Mouse (Mus musculus) heart, postnatal 14 days (tissue): ENCODE data around the gene Prss54. TPM values are rescaled to one million over a fixed set of nuclear protein-coding genes. Genes with fewer than 3 reads are reported as not detected.
"Not testable (repeated sequence)": the region's sequence is repeated elsewhere in the genome, so short reads cannot be mapped to it uniquely, and the experiment has no call there.

Source experiments
- DNase-seq, 2 experiments: peaks; one replicate each; pipeline ENCODE4 v3.0.0; 2021 to 2022
- intact Hi-C: fragments of 180-260 bp; cut with DNase I; formaldehyde crosslinking; loops from one replicate; pipeline ENCODE4 v1.15.1; 2025
- long read RNA-seq, 2 experiments: library from polyadenylated mRNA; stranded (forward); transcript quantifications; one replicate each; pipeline ENCODE4 v2.0.0; 2021
- total RNA-seq, 2 experiments: library from RNA; stranded (reverse); gene quantifications; 2 replicates each; pipeline ENCODE4 v1.2.3; 2021

The Prss54 gene
- total RNA-seq: not detected
- long read RNA-seq, experiment 1: 0 reads
- long read RNA-seq, experiment 2: 0 reads

DNA sequence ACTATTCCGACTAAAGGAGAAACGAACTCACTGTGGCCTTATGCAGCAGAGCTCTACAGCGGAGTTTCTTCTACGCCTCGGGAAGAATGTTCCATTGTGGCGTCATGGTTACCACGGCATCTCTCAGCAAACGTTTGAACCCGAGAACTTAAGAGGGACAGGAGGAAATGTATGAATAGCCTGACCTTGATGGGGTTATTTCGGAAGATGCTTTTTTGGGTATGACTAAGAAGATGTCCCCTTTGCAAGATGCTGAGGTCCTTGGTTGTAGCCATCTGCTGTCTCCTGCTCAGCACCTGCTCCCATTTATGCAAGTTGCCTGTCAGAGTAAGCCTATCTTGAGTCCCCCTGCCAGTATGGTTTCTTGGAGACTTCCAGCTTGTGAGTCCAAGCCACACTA lies at the start of gene Prss54:
Gene Prss54 (minus strand): TSS at position 101 of the 400 bp plus-strand sequence.
- intact Hi-C loops: no loop called here
- no peak for DNase-seq

DNA sequence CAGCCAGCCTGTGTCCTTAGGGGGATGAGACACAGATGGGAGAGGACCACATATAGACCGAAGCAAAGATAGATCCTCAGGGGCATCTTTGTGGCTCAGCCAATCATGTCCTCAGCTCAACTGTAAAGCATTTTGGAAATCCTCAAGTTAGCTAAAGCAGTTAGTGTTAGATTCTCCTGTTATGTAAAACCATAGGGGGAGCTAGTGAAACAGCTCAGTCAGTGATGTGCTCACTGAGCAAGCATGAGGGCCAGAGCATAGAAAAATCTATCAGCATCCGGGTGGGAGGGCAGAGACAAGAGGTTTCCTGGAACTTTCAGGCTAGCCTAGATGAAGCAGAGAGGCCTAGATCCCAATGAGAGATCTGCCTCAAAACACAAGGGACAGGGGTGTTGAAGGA lies 48.7 kb upstream of the Prss54 start:
- intact Hi-C loops: no loop called here
- no peak for DNase-seq

DNA sequence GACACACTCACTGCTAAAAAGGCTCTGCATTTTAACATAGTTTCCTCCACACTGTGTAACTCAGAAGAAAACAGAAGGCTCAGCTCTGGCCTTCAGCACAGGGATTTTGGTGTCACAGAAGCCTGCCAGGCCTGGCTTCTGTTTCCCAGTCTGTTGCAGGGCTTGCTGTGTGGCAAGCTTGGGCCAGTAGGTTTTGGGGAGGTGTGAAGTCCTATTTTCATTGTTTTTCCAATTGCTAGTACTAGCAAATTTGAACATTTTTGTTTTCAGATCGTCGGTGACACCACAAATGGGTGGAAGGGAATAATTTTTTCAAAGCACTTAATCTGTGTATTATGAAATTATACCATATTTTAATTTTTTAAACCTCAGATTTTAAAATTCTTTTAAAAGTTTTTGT lies 43.9 kb upstream of the Prss54 start:
- intact Hi-C loops: no loop called here

DNA sequence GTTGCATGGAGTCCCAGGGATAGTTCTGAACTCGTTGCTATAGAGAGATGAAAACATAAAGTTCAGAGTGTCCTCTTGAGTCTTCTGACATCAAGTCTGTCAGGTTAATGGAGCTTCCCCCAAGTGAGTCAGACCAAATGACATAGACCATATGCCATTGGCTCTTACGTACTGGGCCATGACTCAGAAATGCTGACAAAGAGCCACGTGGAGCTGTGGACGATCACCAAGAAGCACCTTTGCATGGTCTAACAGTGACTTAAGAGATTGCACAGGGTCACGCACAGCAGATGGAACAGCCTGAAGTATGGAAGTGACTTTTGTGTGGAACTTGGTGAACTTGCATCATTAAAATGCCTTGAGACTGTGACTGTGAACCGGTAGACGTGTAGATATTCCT lies 40.2 kb upstream of the Prss54 start:
- DNase-seq: no peak
- intact Hi-C loops: no loop called here

More for the DNA sequence above, 43.9 kb upstream of the Prss54 start:
- DNase-seq: no peak

DNA sequence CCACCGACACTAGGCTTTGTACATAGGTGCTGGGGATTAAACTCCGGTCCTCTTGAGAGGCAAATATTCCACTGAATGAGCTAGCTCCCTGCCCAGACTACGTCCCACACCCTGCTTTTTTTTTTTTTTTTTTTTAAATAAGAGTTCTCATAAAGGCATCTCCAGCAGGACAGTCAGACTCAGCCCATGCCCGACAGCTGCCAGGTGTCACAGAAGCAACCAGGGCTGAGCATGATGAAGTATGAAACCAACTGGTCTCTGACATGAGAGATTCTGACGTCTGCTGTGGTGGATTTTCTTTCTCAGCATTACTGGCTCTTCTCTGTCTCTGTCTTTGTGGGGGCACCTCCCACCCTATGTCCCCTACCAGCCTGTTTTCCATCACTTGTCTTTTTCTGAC lies 35.6 kb upstream of the Prss54 start:
- intact Hi-C loops: no loop called here
- DNase-seq: no peak

DNA sequence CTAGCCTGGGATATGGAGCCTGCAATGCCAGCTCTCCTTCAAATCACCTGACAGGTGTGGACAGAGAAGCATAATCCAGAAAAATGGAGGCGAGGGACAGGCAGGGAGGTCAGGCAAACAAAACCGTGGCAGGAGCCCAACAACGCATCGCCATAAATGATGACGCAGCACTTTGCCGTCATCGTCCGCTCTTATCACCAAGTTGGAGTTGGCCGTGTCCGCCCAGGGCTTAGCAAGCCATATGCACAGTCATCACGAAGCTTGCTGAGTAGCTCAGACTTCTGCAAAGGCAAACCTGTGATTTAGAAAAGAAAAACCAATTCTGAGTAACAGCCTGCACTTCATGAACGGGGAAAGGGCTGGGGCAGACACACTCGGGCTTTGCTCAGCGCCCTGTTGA lies 34.6 kb upstream of the Prss54 start:
- peak in 1 of 2 experiments; percentile 26 for DNase-seq
- intact Hi-C loops: no loop called here

DNA sequence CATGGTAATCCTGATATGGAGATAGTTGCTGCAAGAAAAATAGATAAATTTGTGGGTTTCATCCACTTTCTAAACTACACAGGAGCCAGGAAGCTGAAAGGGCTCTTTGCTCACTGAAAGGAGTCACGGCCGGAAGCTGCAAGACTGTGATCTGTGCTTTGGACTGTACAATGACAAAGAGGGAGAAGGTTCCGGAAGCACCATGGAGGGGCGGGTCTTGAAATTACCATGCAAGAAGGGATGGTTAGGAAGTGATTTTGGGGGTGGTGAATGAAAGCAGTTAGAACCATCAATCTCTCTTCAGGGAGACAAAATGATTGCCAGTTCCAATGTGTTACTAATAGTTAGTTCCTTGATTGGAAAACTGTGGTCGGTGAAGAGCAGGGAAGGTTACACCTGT lies 33.3 kb upstream of the Prss54 start:
- DNase-seq: no peak
- intact Hi-C loops: no loop called here

DNA sequence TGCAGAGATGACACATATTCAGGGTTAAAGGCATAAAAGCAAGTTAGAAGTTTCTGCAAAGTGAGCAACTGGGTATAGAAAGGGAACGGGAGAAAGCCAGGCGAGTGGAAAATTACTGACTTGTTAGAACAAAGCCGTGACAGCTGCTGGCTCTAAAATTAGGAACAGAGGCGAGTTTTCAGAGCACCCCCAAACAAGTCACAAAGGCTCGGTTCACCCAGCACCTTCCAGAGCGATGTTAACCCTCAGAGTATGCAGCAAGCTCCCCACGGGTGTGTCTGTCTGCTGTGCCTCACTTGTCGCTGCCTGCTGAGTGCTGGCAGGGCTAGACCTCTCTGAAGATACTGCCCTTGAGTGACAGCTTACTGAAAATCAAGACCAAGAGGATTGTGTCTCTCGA lies 31.1 kb upstream of the Prss54 start:
- DNase-seq: no peak
- intact Hi-C loops: no loop called here

DNA sequence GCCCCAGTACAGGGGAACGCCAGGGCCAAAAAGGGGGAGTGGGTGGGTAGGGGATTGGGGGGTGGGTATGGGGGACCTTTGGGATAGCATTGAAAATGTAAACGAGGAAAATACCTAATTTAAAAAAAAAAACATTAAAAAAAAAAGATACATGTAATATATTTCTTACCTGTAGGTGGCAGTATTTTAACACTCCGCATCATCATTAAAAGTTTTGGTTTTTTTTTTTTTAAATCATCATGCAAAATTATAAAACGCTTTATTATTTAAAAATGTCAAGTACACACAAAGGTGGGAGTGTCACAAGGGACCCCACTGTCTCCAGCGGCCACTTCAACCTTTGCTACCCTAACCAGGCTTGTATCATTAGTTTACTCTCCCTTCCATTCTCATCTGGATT lies 30.4 kb upstream of the Prss54 start:
- DNase-seq, intact Hi-C loops: not testable (repeated sequence)

DNA sequence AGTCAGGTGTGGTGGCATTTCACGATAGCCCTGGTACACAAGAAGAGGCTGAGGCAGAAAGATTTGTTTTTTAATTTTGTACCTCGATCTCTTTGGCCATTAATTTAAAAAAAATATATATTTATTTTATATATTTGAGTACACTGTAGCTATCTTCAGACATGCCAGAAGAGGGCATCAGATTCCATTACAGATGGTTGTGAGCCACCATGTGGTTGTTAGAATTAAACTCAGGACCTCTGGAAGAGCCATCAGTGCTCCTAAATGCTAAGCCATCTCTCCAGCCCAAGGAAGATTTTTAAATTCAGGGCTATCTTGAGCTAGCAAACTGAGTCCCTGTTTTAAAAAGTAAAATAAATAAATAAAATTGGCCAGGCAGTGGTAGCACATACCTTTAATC lies 26.0 kb upstream of the Prss54 start:
- no peak for DNase-seq

DNA sequence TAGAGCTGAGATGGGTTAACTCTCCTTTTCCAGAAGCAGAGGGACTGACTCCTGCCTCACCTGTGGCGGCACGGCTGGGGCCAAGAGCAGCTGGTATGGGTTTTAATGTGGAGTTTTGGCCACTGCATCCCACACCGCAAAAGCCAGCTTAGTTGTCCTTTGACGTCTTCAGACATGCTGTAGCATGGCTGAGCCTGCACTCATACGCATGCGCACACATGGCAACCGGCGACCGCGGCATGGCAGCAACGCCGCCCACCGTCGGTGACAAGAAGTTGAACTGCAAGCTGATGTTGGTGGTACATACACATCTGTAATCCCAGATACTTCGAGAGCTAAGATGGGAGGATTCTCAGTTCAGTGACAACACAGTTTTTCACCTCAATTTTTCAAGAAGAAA lies 25.2 kb upstream of the Prss54 start:
- intact Hi-C loops: loop anchor here (2.0 to 5.0 kb wide), 3 partner anchors 229 to 316 kb away; no protein-coding TSS in a partner anchor
- DNase-seq: no peak

More for the DNA sequence above, 26.0 kb upstream of the Prss54 start:
- intact Hi-C loops: loop anchor here (5.0 kb wide), 2 partner anchors 255 to 315 kb away; no protein-coding TSS in a partner anchor

DNA sequence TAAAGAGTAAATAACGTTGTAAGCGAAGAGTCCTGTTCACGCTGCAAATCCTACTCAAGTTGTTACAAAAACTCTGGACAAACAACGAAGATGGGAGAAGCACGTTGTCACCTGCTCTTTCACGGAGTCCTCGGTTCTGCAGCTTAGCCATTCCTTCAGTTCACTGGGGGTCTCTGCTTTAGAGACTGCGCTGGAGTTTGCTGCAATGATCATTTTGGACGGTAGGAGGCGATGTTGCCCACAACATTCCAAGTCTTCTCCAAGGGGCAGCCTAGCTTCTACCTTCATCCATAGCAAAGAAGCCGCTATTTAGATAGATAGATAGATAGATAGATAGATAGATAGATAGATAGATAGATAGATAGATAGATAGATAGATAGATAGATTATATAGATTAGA lies 23.7 kb upstream of the Prss54 start:
- intact Hi-C loops: loop anchor here (2.0 to 5.0 kb wide), 3 partner anchors 231 to 317 kb away; no protein-coding TSS in a partner anchor
- DNase-seq: peak; percentile 43 to 74

DNA sequence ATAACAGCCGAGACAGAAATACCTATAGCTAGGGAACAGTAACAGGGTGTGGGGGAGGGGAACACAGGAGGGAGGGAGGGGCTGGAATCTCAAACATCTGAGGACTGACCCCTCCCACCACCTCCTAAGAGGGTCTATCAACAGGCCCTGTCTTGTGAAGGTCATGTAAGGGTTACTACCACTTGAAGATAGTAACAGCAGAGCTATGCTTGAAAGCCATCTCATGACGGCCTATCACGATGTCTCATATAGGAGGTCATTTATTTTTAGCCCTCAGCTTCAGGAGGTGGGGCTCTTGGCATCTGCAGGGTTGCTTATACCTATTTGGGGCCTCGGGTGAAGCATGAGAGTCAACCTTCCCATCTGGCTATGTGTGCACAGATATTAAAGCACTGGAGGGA lies 20.7 kb upstream of the Prss54 start:
- peak in 1 of 2 experiments; percentile 41 for DNase-seq
- intact Hi-C loops: no loop called here

DNA sequence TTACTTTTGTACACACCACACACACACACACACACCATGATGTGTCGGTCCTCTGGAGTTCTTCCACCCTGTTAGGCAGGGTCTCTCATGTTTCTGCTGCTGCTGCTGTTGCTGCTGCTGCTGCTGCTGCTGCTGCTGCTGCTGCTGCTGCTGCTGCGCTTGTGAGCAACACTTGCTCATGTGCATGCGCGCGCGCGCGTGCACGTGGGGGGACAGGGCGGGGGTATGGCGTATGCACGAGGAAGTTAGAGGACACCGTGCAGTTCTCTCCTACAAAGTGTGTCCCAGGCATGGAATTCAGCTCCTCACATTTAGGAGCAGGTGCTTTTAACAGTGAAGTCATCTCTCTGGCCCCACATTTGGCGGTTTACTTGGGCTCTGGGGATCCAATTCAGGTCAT lies 19.0 kb upstream of the Prss54 start:
- intact Hi-C loops: no loop called here
- DNase-seq: no peak

DNA sequence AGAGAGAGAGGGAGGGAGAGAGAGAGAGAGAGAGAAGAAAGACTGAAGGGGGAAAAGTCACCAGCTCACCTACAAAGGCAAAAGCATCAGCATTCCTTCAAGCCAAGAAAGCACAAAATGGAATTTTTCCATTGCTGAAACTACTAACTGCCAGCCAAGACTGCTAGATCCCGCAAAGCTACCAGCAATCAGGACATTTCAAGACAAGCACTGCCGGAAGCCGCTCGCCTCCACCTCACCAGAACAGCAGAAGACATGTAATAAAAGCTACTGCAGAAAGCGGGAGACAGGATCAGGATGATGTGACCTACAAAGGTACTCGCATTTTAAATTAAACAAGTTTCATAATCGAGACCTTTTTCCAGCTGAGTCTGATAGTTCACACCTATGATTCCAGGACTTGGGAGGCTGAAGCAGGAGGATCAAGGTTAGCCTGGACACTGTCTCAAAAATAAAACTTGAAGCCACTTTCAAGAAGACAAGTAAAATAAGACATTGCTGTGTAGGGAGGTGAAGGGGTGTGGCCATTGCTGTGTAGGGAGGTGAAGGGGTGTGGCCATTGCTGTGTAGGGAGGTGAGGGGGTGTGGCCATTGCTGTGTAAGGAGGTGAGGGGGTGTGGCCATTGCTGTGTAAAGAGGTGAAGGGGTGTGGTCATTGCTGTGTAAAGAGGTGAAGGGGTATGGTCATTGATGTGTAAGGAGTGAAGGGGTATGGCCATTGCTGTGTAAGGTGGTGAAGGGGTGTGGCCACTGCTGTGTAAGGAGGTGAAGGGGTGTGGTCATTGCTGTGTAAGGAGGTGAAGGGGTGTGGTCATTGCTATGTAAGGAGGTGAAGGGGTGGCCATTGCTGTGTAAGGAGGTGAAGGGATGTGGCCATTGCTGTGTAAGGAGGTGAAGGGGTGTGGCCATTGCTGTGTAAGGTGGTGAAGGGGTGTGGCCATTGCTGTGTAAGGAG lies 17.6 kb upstream of the Prss54 start:
- DNase-seq: no peak
- intact Hi-C loops: no loop called here

DNA sequence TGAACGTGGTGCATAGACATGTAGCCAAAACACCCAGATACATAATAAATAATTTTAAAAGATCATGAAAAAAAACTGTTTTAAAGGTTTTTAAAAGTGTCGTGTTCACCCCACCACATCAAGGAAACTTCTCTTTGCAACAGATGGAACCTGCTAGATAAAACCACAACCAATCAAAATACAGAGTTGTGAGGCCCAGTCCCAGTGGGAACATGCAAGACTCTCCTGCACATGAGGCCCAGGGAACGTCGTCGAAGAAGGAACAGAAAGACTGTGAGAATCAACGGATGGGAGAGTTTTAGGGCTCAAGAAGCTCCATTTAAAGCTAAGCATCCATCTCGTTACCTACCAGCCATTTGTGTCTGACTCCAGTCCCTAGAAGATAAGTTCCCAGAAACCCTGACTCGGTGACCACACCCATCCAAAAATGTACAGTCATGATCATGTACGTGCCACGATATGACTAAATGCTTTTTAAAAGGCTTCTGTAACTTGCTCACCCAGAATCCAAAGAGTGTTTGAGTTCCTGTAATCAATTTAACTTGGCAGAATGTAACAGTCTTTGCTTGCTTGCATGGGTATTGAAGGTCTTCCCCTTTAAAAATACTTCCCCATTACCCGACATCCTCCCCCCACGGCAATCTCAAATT lies 16.1 kb upstream of the Prss54 start:
- no peak for DNase-seq
- intact Hi-C loops: no loop called here

DNA sequence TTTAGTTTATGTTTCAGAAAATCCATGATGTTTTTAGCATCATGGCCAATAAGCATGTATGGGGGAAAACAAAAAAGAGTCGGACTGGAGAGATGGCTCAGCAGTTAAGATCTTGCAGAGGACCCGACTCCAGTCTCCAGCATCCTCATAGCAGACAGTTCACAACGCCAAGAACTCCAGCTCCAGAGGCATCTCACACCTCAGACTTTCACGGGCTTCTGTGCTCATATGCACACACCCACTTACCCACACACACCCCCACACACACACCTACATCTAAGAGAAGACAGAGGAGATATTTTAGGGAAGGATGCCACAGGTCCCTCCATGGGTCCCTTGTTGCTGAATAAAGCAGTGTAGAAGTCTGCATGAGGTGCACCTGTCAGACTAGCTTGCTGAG lies 14.4 kb upstream of the Prss54 start:
- no peak for DNase-seq
- intact Hi-C loops: no loop called here

DNA sequence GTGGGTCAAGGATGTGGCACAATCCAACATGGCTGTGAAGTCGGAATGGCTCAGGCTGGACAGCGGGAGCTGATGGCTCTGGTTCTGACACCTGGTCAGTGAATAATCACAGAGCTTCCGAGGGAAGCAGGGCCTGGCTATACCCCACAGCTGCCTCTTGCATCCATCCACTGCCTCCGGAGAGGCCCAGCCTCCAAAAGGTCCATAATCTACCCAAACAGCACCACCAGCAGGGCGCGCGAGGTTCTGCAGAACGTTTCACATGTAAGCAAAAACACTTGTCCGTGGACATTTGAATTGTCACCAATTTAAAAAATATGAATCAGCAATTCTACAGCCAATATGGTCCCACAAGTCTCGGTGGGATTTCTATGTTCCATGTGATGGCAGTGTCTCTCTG lies 13.1 kb upstream of the Prss54 start:
- intact Hi-C loops: no loop called here
- DNase-seq: no peak

DNA sequence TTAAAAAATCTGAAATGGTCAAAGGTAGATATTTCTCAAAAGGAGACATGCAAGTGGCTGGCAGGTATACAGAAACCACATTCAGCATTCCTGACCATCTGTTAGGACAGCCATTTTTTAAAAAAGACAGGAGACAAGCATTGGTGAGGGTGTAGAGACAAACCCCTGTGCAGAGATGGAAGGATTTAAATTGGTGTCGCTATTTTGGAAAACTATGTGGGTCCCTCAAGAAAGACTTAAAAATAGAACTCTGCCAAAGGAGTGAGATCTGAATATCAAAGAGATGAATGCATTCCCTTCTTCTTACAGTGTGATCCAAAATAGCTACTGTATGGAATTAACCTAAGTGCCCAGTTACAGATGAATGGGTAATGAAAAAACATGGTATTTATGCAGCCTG lies 11.2 kb upstream of the Prss54 start:
- intact Hi-C loops: no loop called here
- no peak for DNase-seq

DNA sequence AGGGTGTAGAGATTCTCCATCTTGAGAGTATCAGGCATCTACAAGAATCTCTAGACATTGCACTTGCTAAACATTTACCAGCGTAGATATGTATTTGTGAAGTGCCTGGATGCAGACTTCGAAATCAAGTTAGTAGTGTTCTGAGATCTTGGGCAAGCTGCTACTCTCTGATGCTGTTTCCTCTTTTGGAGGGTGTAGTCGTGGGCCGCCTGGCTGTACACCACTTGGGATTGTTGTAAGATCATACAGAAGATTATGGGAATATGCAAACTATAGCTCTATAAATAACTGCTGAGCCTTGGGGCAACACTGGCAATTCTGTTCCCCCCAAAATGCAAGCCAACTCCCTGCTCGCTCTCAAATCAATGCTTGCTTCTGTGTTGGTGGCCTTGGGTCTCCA lies 3.0 kb downstream of the Prss54 start:
- no peak for DNase-seq
- intact Hi-C loops: no loop called here

DNA sequence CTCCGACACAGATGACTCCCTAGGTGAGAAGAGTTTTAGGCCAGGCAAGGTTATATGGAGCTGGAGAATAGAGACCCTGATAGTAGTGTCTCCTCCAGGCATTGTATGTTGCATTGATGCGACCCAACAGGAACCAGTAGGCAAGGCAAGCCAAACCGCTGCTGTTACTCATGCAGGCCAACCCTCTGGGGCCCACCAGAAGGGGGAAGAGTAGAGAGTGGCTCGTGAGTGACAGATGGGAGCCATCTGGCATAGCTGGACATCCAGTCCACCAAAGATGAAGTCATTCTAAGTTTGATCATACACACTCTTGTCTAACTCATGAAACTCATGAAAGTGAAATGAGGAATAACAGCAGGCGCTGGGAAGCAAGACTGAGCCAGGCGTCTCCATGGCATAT lies 9.3 kb downstream of the Prss54 start:
- intact Hi-C loops: no loop called here
- peak; percentile 20 to 40 for DNase-seq

DNA sequence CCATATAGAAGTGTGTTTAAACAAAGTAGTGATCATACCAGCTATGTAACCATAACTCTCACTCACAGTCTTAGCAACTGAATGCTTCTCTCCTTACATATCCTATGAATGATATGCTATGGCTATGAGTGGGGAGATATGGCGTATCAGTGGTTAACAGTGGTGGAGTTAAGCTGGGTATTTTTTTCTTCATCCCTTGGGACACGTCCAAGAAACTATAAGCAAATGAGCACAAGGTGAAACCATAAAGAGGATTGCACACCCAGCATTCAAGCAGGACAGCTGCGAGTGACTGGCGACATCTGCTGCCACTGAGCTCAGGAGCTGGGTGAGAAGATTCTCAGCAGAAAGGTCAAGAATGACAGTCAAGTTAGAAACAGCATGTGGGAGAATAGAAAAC lies 9.9 kb downstream of the Prss54 start:
- DNase-seq: no peak
- intact Hi-C loops: no loop called here
